Mouse (Mus musculus) small intestine, adult 10 weeks (tissue): ENCODE results near the gene Scyl1. TPM values are rescaled to one million over a fixed set of nuclear protein-coding genes. Genes with fewer than 3 reads are reported as not detected.

Experiments used
- polyA plus RNA-seq: library from polyadenylated mRNA; stranded (reverse); fragments of 350-450 nt; fragmentation: Illumina TruSeq; extraction: RNeasy Lipid Tissue Mini Kit (QIAGEN cat#74804); gene quantifications from one replicate; pipeline ENCODE4 v1.2.3, GENCODE M21; 2014; ENCODE audit warnings: low replicate concordance

Gene Scyl1
- polyA plus RNA-seq, result 0.41 TPM

GRCm38 (mm10) chr19:5770925-5771860 lies at the start of gene Scyl1:
TSS of gene Scyl1 (minus strand) at chr19:5771419.

DNA sequence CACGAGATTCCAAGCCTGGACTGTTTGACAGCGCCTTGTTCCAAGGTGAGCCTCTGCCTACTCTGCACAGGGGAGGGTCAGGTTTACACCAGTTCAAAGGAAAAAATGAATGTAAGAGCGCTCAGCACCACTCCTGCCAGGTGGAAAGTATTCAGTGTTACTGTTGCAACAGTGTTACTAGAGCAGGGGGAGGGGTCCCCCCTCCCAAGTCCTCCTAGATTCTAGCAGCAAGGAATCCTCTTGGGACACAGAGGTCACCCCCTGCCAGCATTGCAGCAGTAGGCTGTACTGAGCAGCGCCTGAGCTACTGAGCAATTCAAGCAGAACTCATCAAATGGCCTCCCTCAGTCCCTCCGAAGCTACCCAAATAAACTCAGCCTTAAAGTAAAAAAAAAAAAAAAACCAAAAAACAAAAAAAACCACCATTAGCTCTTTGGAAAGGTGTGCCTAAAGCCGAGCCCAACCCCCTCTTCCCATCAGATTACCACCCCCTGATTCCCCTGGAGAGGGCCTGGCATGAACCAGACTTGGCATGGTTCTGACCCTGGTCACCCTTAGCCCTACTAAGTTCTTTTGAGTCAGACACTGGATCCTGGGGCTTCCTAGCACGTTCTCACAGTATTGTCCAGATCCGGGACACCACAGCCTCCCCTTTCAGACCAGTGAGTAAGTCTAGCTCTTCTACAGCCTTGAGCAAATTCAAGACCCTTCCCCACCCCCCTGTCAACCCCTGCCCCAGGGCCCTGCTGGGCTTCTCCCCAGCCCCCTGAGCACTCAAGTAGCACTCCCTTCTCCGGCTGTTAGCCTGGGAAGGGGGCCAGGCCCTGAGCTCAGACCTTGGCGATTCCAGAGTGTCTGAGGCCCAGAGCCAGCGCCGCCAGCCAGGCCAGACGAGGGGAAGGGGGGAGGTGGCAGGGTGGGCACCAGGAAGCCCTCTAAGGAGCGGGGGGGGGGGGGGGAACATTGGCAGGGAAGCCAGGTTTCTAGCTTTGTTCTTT lies 30.6 kb downstream of the Scyl1 start, which contains the start of gene Ltbp3:
Gene Ltbp3, plus strand, starts transcription at position 585 of the 998 bp plus-strand sequence.

GRCm38 (mm10) chr19:5729444-5729815 lies 41.8 kb downstream of the Scyl1 start, which contains the start of gene Fam89b:
TSS of gene Fam89b (minus strand) at chr19:5729653.

GRCm38 (mm10) chr19:5725767-5726515 lies 45.3 kb downstream of the Scyl1 start, which contains the start of gene Ehbp1l1:
TSS of gene Ehbp1l1 (minus strand) at chr19:5726317.

Other genes starting within 250 kb of the Scyl1 start
- 9.6 TPM for gene Ovol1, start 210.8 kb downstream of the Scyl1 start, polyA plus RNA-seq
- gene Ap5b1, start 203.4 kb downstream of the Scyl1 start, polyA plus RNA-seq, result not detected
- gene Rnaseh2c, start 169.5 kb downstream of the Scyl1 start, polyA plus RNA-seq, result 0.71 TPM
- 19.1 TPM for gene Kat5, start 161.2 kb downstream of the Scyl1 start, polyA plus RNA-seq
- gene Rela, start 133.9 kb downstream of the Scyl1 start, polyA plus RNA-seq, result 0.26 TPM
- gene Sipa1, start 107.7 kb downstream of the Scyl1 start, polyA plus RNA-seq, result 1.6 TPM
- gene Map3k11, start 82.7 kb downstream of the Scyl1 start, polyA plus RNA-seq, result 0.41 TPM
- 0.22 TPM for gene Pcnx3, start 82.5 kb downstream of the Scyl1 start, polyA plus RNA-seq
- not detected for gene Kcnk7, start 67.1 kb downstream of the Scyl1 start, polyA plus RNA-seq
- gene Ehbp1l1, start 45.1 kb downstream of the Scyl1 start, polyA plus RNA-seq, result 6.5 TPM
- not detected for gene Fam89b, start 41.8 kb downstream of the Scyl1 start, polyA plus RNA-seq
- gene Ltbp3, start 30.5 kb downstream of the Scyl1 start, polyA plus RNA-seq, result 0.74 TPM
- gene Frmd8, start 103.9 kb upstream of the Scyl1 start, polyA plus RNA-seq, result 6.4 TPM
- gene Slc25a45, start 106.4 kb upstream of the Scyl1 start, polyA plus RNA-seq, result 29.7 TPM
- gene Tigd3, start 122.7 kb upstream of the Scyl1 start, polyA plus RNA-seq, result 0.97 TPM
- gene Dpf2, start 141.6 kb upstream of the Scyl1 start, polyA plus RNA-seq, result 8.6 TPM
- gene Cdc42ep2, start 153.4 kb upstream of the Scyl1 start, polyA plus RNA-seq, result 2.5 TPM
- 4.1 TPM for gene Pola2, start 192.8 kb upstream of the Scyl1 start, polyA plus RNA-seq
- gene Slc22a20, start 214.7 kb upstream of the Scyl1 start, polyA plus RNA-seq, result not detected
- gene Capn1, start 244.5 kb upstream of the Scyl1 start, polyA plus RNA-seq, result 1.9 TPM